Comparison of ENCODE assay signal across 8 mouse cellular contexts in the genomic region with DNA sequence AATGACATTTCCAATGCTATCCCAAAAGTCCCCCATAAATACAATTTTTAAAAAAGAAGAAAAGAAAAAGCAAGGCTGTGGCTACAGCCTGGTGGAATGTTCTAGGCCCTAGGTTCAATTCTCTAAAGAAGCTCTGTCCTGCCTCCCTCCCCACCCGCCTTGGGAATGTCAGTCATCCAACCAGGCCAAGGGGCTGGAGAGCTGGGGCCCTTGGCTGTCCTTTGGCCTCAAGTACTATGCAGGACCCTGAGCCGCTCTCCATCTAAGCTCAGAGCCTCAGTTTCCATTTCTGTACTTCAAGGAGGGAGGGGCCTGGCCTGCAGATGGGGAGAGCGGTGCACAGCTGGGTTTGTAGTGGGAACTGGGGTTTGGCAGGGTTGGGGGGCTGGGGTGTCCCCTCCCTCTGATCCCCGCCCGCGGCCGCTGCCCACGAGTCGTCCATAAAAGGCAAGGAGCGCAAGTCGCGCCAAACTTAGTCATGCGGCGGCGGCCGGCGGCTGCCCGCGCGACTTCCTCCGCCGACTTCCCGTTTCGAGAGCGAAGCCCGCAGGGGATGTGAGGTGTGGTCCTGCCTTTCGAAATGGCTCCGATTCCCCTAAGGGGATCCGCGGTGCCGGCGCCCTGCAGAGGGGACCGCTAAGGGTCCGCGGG. TPM values are rescaled to one million over a fixed set of nuclear protein-coding genes. Genes with fewer than 3 reads are reported as not detected.
A peak's percentile ranks its signal among the peaks of the same experiment; 100 is the strongest.
DNase-seq lines count a peak whose midpoint lies in the region; ATAC-seq and TF ChIP-seq lines count a peak whose summit lies in the region.

No protein-coding gene starts in this region.

- no peak for TF ChIP-seq CTCF in ES-Bruce4 (IDR thresholded peaks at IDR 0.05; ENCODE audit: low read depth, low read length)

- no peaks in the 10 kb centered on the region for H3K9me3 ChIP-seq in ES-Bruce4 (replicated peaks; ENCODE audit: control insufficient read depth, insufficient read depth, low read length, poor library complexity, severe bottlenecking)
- no peaks in the 10 kb centered on the region for H3K9me3 ChIP-seq in hindbrain, embryonic 12.5 days (replicated peaks)

- H3K4me2 ChIP-seq in hindbrain, embryonic 12.5 days (replicated peaks), result peak overlapping the region; percentile 64

- no peak for TF ChIP-seq EP300 in ES-Bruce4 (IDR thresholded peaks at IDR 0.05; ENCODE audit: insufficient read depth, low read depth, low read length)

- peak overlapping the region; percentile 69 for H3K4me3 ChIP-seq in ES-Bruce4 (ENCODE audit: low read depth, low read length)
- peak overlapping the region; percentile 40 for H3K4me3 ChIP-seq in hindbrain, embryonic 12.5 days

- peak; percentile 69 for DNase-seq in brain, adult 2 months (ENCODE audit: low read depth, low spot score)
- DNase-seq in frontal cortex, postnatal 14 days (ENCODE audit: low spot score in 2 of 2), result peak; percentile 61 to 63
- DNase-seq in layer of hippocampus, postnatal 36 days, result peak; percentile 68 to 75
- peak; percentile 93 for DNase-seq in lung, postnatal 36 days
- peak; percentile 63 for DNase-seq in retina, postnatal 1 day
- DNase-seq in urinary bladder, adult 2 months (ENCODE audit: low spot score), result peak; percentile 80

- H3K36me3 ChIP-seq in ES-Bruce4 (ENCODE audit: control insufficient read depth, insufficient read depth, low read length, poor library complexity, severe bottlenecking), result no peaks in the 10 kb centered on the region
- no peaks in the 10 kb centered on the region for H3K36me3 ChIP-seq in hindbrain, embryonic 12.5 days

- no peaks in the 10 kb centered on the region for H3K27me3 ChIP-seq in ES-Bruce4 (ENCODE audit: control insufficient read depth, insufficient read depth, low read length, poor library complexity, severe bottlenecking)
- peaks cover 16% of the 10 kb centered on the region for H3K27me3 ChIP-seq in hindbrain, embryonic 12.5 days

- no peak for TF ChIP-seq POLR2A in ES-Bruce4 (IDR thresholded peaks at IDR 0.05; ENCODE audit: insufficient read depth, low read length)

- H3K4me1 ChIP-seq in ES-Bruce4 (ENCODE audit: control insufficient read depth, insufficient read depth, low read length), result peaks cover 20% of the 10 kb centered on the region
- peaks cover 15% of the 10 kb centered on the region for H3K4me1 ChIP-seq in hindbrain, embryonic 12.5 days

- 4% methylated on average over 34 of the region's 35 CpGs for WGBS in hindbrain, embryonic 12.5 days

- H3K9ac ChIP-seq in ES-Bruce4 (ENCODE audit: low read depth, poor library complexity, severe bottlenecking), result peak overlapping the region; percentile 41
- peak overlapping the region; percentile 63 for H3K9ac ChIP-seq in hindbrain, embryonic 12.5 days

- ATAC-seq in hindbrain, embryonic 12.5 days (ENCODE audit: low FRiP score), result no peak

- peak overlapping the region; percentile 84 for H3K27ac ChIP-seq in ES-Bruce4 (ENCODE audit: insufficient read depth, low read length)
- no peak overlapping the region; the same call in 1 of the 2 replicates for H3K27ac ChIP-seq in hindbrain, embryonic 12.5 days

RNA-seq across cellular contexts. Expression of a gene that starts 22.3 kb away (rescaled TPM):
- polyA plus RNA-seq in ES-Bruce4 (2011; ENCODE audit: insufficient read depth, insufficient read length, low read depth, missing spikeins), result 3,823 and 4,237 TPM in 2 replicates
- polyA plus RNA-seq in hindbrain, embryonic 12.5 days (2016; fragmentation: Nextera tagmentation; extraction: Ambion mirVana), result 14,392 and 16,600 TPM in 2 replicates
- 1,000 to 10,000 TPM; 3,215 to 3,370 TPM for total RNA-seq in layer of hippocampus, postnatal 36 days (2021)
- 5,740 and 7,458 TPM in 2 replicates for polyA plus RNA-seq in urinary bladder, adult 2 months (2012; rRNA removed)

RNA-seq across cellular contexts. Expression of a gene that starts 31.3 kb away (rescaled TPM):
- polyA plus RNA-seq in ES-Bruce4 (2011; ENCODE audit: insufficient read depth, insufficient read length, low read depth, missing spikeins), result 139 and 155 TPM in 2 replicates
- 699 and 764 TPM in 2 replicates for polyA plus RNA-seq in hindbrain, embryonic 12.5 days (2016; fragmentation: Nextera tagmentation; extraction: Ambion mirVana)
- total RNA-seq in layer of hippocampus, postnatal 36 days (2021), result 100 to 1,000 TPM; 185 to 194 TPM
- polyA plus RNA-seq in urinary bladder, adult 2 months (2012; rRNA removed), result 63.4 and 69.0 TPM in 2 replicates

RNA-seq across cellular contexts. Expression of a gene that starts 33.7 kb away (rescaled TPM):
- 19.3 and 21.2 TPM in 2 replicates for polyA plus RNA-seq in ES-Bruce4 (2011; ENCODE audit: insufficient read depth, insufficient read length, low read depth, missing spikeins)
- 24.6 and 26.9 TPM in 2 replicates for polyA plus RNA-seq in hindbrain, embryonic 12.5 days (2016; fragmentation: Nextera tagmentation; extraction: Ambion mirVana)
- total RNA-seq in layer of hippocampus, postnatal 36 days (2021), result 10 to 100 TPM; 37.1 to 41.6 TPM
- polyA plus RNA-seq in urinary bladder, adult 2 months (2012; rRNA removed), result 7.0 and 8.4 TPM in 2 replicates
